1 mouse cellular context compared by ENCODE assay signal in the genomic region with DNA sequence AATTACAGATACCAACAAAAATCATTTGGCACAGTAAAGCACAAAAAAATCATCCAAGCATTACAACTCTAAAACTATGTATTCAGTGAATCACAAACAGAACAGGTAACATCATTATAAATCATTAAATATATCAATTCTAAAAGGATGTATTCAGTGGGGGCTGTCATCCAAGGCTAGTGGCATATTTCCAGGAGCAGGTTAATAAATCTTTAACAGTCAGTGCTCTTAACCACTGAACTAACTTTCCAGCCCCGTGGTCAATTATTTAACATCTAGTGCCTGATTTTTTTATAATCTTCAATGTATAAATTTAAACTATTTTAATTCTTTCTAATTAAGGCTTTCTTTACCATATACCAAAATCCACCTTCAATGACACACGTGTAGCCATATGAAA. TPM values are rescaled to one million over a fixed set of nuclear protein-coding genes. Genes with fewer than 3 reads are reported as not detected.
"Had no signal": no experiment of that assay in that cellular context is flagged by ENCODE, and none has a peak within 500 bp of the region (broad histone marks: within the 10 kb centered on the region; RNA-seq: fewer than 3 reads in every experiment).

No protein-coding gene starts in this region.

RNA-seq across cellular contexts. Expression of a gene that starts 10.3 kb away (rescaled TPM):
- polyA plus RNA-seq: erythroblast, embryonic 14.5 days had no signal
